Comparison of ENCODE assay signal across 7 mouse cellular contexts in the genomic region with DNA sequence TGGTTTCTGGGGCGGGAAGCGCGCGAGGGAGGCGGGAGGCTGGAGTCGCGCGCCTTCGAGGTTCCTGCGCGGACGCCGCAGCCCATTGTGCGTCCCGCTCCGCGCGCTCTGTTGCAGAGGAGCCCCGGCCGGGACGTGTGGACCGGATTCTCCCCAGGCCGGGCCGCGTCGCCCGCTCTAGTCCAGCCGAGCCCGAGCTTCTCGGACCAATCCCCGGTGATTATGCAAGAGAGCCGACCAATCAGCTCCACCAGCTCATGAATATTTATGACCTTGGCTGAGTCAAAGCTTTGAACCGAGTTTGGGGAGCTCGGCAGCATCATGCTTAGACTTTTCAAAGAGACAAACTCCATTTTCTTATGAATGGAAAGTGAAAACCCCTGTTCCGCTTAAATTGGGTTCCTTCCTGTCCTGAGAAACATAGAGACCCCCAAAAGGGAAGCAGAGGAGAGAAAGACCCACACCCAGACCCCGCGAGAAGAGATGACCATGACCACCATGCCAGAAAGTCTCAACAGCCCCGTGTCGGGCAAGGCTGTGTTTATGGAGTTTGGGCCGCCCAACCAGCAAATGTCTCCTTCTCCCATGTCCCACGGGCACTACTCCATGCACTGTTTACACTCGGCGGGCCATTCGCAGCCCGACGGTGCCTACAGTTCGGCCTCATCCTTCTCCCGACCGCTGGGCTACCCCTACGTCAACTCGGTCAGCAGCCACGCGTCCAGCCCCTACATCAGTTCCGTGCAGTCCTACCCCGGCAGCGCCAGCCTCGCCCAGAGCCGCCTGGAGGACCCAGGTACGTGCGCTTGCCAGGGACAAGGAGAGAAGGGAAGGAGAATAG. TPM values are rescaled to one million over a fixed set of nuclear protein-coding genes. Genes with fewer than 3 reads are reported as not detected.
DNase-seq lines count a peak whose midpoint lies in the region; ATAC-seq lines count a peak whose summit lies in the region.

No protein-coding gene starts in this region.

- peaks cover 78% of the 10 kb centered on the region for H3K27me3 ChIP-seq in forebrain, embryonic 15.5 days
- peaks cover 6% of the 10 kb centered on the region for H3K27me3 ChIP-seq in splenic B cell, adult 2 months (ENCODE audit: control insufficient read depth, insufficient read depth, low read length, poor library complexity, severe bottlenecking)

- H3K36me3 ChIP-seq in forebrain, embryonic 15.5 days, result no peaks in the 10 kb centered on the region
- no peaks in the 10 kb centered on the region for H3K36me3 ChIP-seq in splenic B cell, adult 2 months (ENCODE audit: control insufficient read depth, insufficient read depth, low read length, poor library complexity, severe bottlenecking)

- intact Hi-C loops in left cerebral cortex, postnatal 14 days (cut with DNase I), result loop anchor here (5.0 kb wide), 1 partner anchor 1743 kb away; a partner anchor contains a TSS

- H3K4me1 ChIP-seq in forebrain, embryonic 15.5 days, result peaks cover 31% of the 10 kb centered on the region

- peak overlapping the region; percentile 96 for H3K27ac ChIP-seq in forebrain, embryonic 15.5 days (replicated peaks)

- H3K4me3 ChIP-seq in forebrain, embryonic 15.5 days, result peak overlapping the region; percentile 55

- peak overlapping the region; percentile 69 for H3K9ac ChIP-seq in forebrain, embryonic 15.5 days (replicated peaks)

- DNase-seq in MEL-GATA-1-ER (ENCODE audit: extremely low read depth, low read depth), result peak; percentile 94
- DNase-seq in adrenal gland, postnatal 25 days, result peak; percentile 81
- peak; percentile 76 for DNase-seq in heart, postnatal 4 days
- DNase-seq in left cerebral cortex, postnatal 14 days (ENCODE audit: low spot score in 2 of 2), result peak; percentile 69 to 75
- DNase-seq in splenic B cell, adult 2 months (ENCODE audit: low read depth, low spot score), result peak; percentile 55

- WGBS in forebrain, embryonic 15.5 days, result under 1% methylated on average over 60 of the region's 60 CpGs

- H3K9me3 ChIP-seq in forebrain, embryonic 15.5 days, result no peaks in the 10 kb centered on the region

- H3K4me2 ChIP-seq in forebrain, embryonic 15.5 days (replicated peaks), result peak overlapping the region; percentile 81

- peak; percentile 87 for ATAC-seq in forebrain, embryonic 15.5 days (replicated peaks)
- ATAC-seq in megakaryocyte progenitor cell, adult 5-6 weeks (replicated peaks; ENCODE audit: poor library complexity), result peak; percentile 82

RNA-seq across cellular contexts. Expression of a gene that starts 1.8 kb away (rescaled TPM):
- 0.52 TPM in 1 of 2 replicates, not detected in the other for total RNA-seq in adrenal gland, postnatal 25 days (2021)
- polyA plus RNA-seq in forebrain, embryonic 15.5 days (2015; fragmentation: Nextera tagmentation; extraction: Ambion mirVana), result 284 and 297 TPM in 2 replicates
- total RNA-seq in heart, postnatal 4 days (2021), result under 1 TPM; 0.14 to 0.43 TPM
- 10 to 100 TPM; 20.7 to 24.2 TPM for total RNA-seq in left cerebral cortex, postnatal 14 days (2021)
- total RNA-seq in megakaryocyte progenitor cell, adult 5-6 weeks (2015), result not detected in 2 replicates
- total RNA-seq in megakaryocyte progenitor cell, adult 5-6 weeks (2017), result not detected in 2 replicates

RNA-seq across cellular contexts. Expression of a gene that starts 16.8 kb away (rescaled TPM):
- 0.33 and 0.48 TPM in 2 replicates for total RNA-seq in adrenal gland, postnatal 25 days (2021)
- 67.5 and 67.8 TPM in 2 replicates for polyA plus RNA-seq in forebrain, embryonic 15.5 days (2015; fragmentation: Nextera tagmentation; extraction: Ambion mirVana)
- total RNA-seq in heart, postnatal 4 days (2021), result under 1 TPM in 1 of 2 experiments, not detected in 1; 0.11 TPM
- total RNA-seq in left cerebral cortex, postnatal 14 days (2021), result 1 to 10 TPM; 4.7 to 6.9 TPM
- not detected in 2 replicates for total RNA-seq in megakaryocyte progenitor cell, adult 5-6 weeks (2015)
- total RNA-seq in megakaryocyte progenitor cell, adult 5-6 weeks (2017), result not detected in 2 replicates

Comparison
In these comparisons a context has a peak if more than half of its experiments do, and no peak if none do; other contexts are left out.
1. Peak in every context shown above with its lines: DNase-seq, ATAC-seq, H3K4me3 ChIP-seq and H3K27ac ChIP-seq.
2. RNA of a gene that starts 1.8 kb away (total RNA-seq): 20.7 to 24.2 TPM in left cerebral cortex, postnatal 14 days; 0.52 TPM in adrenal gland, postnatal 25 days, 0.14 to 0.43 TPM in heart, postnatal 4 days and not detected in megakaryocyte progenitor cell, adult 5-6 weeks; every median in the first group is over 10 times any median in the second.